Mouse (Mus musculus) right cerebral cortex, postnatal 10 days (tissue): ENCODE results near the gene Cmip.

Experiments used
- DNase-seq, 2 experiments: peaks; one replicate each; pipeline ENCODE4 v3.0.0; 2021; ENCODE audit warnings: low spot score in 2 of 2

Cmip gene

DNA sequence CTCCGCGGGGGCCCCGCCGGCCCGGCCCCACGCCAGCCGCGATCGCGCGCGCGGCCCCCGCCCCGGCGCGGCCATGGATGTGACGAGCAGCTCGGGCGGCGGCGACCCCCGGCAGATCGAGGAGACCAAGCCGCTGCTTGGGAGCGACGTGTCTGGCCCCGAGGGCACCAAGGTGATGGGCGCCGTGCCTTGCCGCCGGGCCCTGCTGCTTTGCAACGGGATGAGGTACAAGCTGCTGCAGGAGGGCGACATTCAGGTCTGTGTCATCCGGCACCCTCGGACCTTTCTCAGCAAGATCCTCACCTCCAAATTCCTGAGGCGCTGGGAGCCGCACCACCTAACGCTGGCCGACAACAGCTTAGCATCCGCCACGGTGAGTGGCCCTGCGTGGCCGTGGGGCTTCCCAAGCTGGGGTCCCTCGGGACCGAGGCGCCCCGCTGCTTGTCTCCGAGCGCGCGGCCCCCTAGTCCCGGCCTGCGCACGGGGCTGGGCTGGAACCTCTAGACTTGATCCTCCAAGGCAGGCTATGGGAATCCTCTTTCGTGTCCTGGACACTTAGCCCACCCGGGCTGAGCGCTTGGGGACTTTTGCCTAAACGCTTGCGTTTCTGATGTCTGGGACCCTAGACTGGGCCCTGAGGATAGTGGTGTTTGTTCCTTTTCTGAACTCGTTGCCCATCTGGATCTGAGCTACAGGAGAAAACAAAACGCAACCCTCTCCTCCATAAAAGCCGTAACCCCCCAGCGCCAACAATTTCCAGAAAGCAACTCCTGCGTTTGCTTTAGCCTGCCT lies at the start of gene Cmip:
Gene Cmip (plus strand): TSS at position 36 of the 792 bp plus-strand sequence.
- peak; percentile 68 to 70 for DNase-seq

DNA sequence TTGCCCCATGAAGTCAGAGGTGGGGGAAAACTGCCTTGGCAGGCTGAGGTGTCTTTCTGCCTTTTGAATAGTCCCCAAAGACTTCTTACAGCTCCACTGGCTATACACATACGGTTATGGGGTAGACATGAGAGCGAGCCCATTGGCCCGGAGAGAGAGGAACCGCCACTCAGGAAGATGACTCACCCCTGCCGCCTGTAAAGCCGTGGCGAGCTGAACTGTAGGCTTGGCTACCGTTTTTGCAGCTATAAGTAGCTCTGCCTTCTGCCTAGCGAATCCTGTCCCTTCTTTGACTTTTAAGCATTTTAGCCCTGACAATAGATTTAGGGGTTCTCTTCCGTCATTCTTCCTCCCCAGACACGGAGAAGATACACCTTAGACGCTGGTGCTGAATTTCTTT lies 47.7 kb upstream of the Cmip start:
- no peak for DNase-seq

GRCm38 (mm10) chr8:117212100-117212499 lies 44.8 kb upstream of the Cmip start:
- DNase-seq: peak in 1 of 2 experiments; percentile 51

DNA sequence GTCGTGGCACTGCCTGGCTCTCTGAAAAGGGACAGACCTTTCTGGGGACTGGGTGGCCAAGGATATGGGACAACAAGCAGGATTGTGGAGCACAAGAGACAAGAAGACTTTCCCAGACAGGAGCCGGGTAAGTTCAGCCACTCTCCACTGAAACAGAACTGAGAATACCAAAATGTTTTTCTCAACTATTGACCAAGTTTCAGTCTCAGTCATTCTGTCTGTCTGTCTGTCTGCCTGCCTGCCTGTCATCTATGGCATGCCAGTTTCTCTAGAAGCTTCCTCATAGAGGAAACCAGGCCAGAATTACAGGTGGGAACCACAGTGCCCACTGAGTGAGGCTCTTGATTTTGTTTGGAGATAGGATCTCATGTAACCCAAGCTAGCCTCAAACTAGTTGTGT lies 39.1 kb upstream of the Cmip start:
- DNase-seq: no peak

GRCm38 (mm10) chr8:117222396-117222795 lies 34.5 kb upstream of the Cmip start:
- DNase-seq: no peak

DNA sequence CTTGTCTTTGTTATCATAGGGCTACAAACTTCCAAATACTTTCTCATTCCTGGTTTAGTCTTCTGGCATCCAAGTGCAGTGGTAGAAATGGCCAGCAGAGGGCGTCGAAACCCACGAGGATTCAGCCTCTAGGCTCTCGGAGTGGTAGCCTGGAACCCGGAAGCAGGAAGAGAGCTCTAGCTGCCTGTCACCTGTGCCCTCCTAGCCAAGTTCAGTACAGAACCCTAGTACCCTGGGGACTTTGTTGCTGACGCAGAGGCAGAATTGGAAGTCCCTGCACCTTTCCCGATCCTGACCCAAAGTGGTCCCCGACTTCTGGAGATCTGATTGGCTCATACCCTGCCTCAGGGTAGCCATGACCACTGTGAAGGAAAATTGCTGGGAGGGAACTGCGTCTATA lies 32.2 kb upstream of the Cmip start:
- DNase-seq: peak; percentile 83 to 90

DNA sequence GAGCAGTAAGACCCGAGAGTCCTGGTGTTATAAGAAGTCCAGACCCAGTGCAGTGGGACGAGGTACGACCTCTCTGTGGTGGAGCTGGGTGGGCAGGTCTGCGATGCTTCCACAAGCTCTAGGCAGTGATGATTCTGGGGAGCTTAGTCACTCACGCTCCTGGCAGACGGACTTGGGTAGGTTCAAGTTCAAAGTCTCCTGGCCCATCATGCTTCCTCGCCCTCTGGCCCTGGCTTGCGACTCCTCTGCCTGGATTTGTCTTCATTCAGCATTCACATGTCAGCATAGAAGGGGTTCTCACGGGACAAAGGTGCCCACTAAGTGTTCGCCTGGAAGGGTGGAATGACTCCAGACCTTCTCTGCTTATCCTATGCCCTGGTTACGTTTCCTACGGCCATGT lies 30.6 kb upstream of the Cmip start:
- no peak for DNase-seq

DNA sequence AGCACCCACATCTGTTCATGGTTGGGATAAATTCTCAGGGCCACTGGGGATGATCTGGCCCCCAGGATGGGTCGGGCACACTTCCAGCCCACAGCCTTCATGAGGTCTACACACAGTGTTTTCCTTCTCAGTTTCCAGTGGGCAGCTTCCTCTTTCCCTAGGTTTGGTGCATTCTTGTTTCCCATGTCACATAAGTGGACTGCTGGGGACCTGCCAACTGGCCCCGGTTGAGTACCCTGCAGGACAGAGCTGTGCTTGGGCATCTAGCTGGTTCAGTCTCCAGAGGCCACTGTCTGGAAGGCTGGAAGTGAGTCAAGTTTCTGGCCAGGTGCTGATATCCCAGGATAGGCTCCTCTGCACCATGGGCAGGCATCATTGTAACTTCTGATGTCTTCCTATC lies 29.5 kb upstream of the Cmip start:
- peak; percentile 37 for DNase-seq

- DNase-seq: no peak
Measured at GRCm38 (mm10) chr8:117233199-117233598, 23.7 kb upstream of the Cmip start.

DNA sequence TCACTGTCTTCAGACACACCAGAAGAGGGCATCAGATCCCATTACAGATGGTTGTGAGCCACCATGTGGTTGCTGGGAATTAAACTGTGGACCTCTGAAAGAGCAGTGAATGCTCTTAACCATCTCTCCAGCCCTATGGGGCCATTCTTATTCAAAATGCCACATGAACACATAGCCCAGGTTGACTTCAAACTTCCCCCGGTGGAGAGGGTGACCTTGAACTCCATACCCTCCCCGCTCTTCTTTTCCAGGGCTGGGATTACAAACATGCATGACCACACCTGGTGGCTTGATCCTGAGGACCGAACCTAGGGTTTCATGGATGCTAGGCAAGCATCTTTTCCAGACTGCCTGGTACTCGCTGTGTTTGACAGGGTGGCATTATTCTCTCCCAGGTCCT lies 20.3 kb upstream of the Cmip start:
- no peak for DNase-seq

DNA sequence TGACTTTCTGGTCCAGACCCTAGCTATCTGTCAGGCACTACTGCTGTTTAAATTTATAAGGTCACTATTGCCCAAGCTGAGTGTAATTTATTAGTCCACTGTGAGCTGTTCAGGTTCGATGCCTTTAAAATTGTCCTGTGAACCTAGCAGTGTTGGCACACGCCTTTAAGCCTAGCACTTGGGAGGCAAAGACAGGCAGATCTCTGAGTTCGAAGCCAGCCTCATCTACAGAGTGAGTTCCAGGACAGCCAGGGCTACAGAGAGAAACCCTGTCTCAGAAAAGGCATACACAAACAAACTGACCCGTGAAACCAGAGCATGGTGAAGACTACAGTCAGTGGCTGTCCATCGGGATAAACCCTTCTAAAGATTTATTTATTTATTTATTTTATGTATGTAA lies 16.5 kb upstream of the Cmip start:
- no peak for DNase-seq

- DNase-seq: no peak
Measured at GRCm38 (mm10) chr8:117240841-117241494, 15.9 kb upstream of the Cmip start.

GRCm38 (mm10) chr8:117241848-117242247 lies 15.0 kb upstream of the Cmip start:
- no peak for DNase-seq

- DNase-seq: no peak
Measured at GRCm38 (mm10) chr8:117242286-117242685, 14.6 kb upstream of the Cmip start.

DNA sequence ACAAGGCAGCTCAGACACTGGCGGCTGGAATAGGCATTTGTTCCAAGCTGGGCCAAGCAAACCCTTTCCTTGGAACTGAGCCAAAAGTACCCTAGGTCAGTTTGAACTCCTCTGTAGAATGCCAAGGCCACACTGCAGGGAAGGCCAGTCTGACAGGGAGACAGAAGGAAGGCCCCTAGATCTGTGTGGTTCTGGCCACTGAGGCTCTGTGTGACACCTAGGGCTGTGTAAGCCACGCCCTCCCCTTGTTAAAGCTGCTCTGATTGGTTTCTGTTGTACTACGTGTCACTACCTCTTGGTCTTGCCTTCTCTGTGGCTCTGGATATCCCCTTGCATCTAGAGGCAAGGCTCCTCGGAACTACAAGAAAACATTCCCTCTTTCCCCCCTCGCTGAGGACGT lies 12.3 kb upstream of the Cmip start:
- DNase-seq: no peak

DNA sequence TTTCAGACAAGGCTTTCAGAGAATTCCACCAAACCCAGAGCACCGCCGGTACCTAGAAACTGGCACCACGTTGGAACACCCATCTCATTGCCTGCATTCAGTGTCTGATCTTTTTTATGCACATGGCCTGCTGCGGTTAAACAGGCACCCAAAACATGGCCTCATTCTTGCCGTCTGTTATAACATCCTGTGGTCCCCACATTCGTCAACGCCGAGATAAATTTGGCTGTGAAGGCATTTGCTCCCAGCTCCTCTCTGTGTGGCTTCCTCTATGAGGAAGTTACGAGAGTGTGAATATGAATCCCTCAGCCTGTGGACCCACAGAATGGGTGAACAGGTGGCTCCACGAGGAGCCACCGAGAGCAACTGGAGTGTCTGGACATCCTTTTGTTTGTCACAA lies 8.5 kb upstream of the Cmip start:
- no peak for DNase-seq

DNA sequence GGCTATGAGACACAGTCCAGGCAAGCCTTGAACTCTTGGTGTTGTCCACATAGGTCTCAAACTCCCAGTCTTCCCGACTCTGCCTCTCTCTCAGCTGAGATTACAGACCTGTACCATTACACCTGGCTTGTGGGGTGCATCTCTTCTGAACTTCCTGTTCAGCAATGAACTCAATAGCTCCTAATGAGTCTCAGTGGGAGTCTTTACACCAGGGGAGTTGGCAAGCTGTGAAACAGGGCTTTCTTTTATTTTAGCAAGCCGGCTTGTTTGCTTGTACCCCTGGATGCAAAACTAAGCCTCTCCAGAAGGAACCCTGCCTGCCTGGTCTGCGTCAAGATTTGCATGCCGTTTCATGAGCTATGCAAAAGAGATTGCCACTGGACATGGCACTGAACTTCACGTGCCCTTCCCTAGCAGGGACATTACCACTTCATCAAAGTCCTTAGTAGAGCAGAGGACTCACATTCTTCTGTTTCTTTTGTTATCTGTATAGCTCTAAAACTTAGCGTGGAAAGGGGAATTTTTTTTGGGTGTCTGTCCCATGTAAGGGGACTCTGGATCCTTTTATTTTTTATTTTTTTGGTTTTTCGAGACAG lies 5.7 kb upstream of the Cmip start:
- no peak for DNase-seq

DNA sequence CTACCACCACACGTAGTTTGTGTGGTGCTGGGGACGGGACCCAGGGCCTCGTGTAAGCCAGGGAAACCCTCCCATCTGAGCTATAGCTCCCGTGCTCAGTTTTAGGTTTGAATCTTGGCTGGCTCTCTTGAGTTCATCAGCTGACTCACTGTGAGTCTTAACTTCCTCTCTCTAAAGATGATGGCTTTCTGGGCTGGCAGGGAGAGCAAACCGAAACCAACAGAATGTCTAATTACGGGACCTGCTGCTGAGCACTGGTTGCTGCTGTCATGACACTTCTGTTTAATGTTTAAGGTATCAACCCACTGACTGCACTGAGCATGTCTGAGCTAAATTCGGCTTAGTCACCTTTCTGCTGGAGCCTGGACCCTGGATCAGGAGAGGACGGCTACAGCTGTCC lies 4.2 kb upstream of the Cmip start:
- no peak for DNase-seq

- no peak for DNase-seq
Measured at GRCm38 (mm10) chr8:117253390-117254269, 3.2 kb upstream of the Cmip start.

GRCm38 (mm10) chr8:117254496-117254895 lies 2.4 kb upstream of the Cmip start:
- no peak for DNase-seq

GRCm38 (mm10) chr8:117256292-117256938 lies 449 bp upstream of the Cmip start:
- DNase-seq: peak; percentile 97
